Mouse (Mus musculus) macrophage (primary cell): Measurements from ENCODE around the gene Lrig3. TPM values are rescaled to one million over a fixed set of nuclear protein-coding genes. Genes with fewer than 3 reads are reported as not detected.

Experiments used
- H3K27ac ChIP-seq: fragments of 350-480 bp; formaldehyde crosslinking; 2 replicates; pipeline ENCODE4 v1.9.0; 2021
- H3K36me3 ChIP-seq: fragments of 350-480 bp; formaldehyde crosslinking; 2 replicates; pipeline ENCODE4 v1.9.0; 2021; ENCODE audit errors: inconsistent target
- H3K4me3 ChIP-seq: fragments of 350-480 bp; formaldehyde crosslinking; 2 replicates; pipeline ENCODE4 v1.9.0; 2021; ENCODE audit errors: inconsistent target
- H3K79me2 ChIP-seq: fragments of 350-480 bp; formaldehyde crosslinking; 2 replicates; pipeline ENCODE4 v1.9.0; 2021; ENCODE audit errors: inconsistent target
- WGBS: methylation state at CpG from one replicate; pipeline ENCODE4 v1.1.7; 2026; ENCODE audit warnings: inconsistent platforms; ENCODE audit not compliant: missing documents; 5-methylcytosine and 5-hydroxymethylcytosine counted together
- polyA plus RNA-seq: library from polyadenylated mRNA; stranded (reverse); fragments of 250-400 nt; gene quantifications from 3 replicates; pipeline ENCODE4 v1.2.4, GENCODE M21; 2018; ENCODE audit warnings: inconsistent platforms

Gene Lrig3
- polyA plus RNA-seq, 1 experiment from 2014 or later = 0.23 TPM

- no peak overlapping the region for H3K27ac ChIP-seq
- H3K36me3 ChIP-seq = no peaks in the 10 kb centered on the region
- 91% methylated on average over 11 of the region's 11 CpGs for WGBS
- no peaks in the 10 kb centered on the region for H3K79me2 ChIP-seq
- H3K4me3 ChIP-seq = no peak overlapping the region
Measured at GRCm38 (mm10) chr10:125944762-125945504, 21.0 kb upstream of the Lrig3 start.

- no peaks in the 10 kb centered on the region for H3K36me3 ChIP-seq
- no peaks in the 10 kb centered on the region for H3K79me2 ChIP-seq
- no peak overlapping the region for H3K4me3 ChIP-seq
- H3K27ac ChIP-seq = no peak overlapping the region
- WGBS = 72% methylated on average over 15 of the region's 15 CpGs
Measured at GRCm38 (mm10) chr10:125948842-125949474, 17.0 kb upstream of the Lrig3 start.

GRCm38 (mm10) chr10:125951633-125952032 is 14.3 kb upstream of the Lrig3 start:
- H3K27ac ChIP-seq = no peak overlapping the region
- no peak overlapping the region for H3K4me3 ChIP-seq
- 81% methylated on average over 5 of the region's 5 CpGs for WGBS
- H3K79me2 ChIP-seq = no peaks in the 10 kb centered on the region
- H3K36me3 ChIP-seq = no peaks in the 10 kb centered on the region

GRCm38 (mm10) chr10:125954343-125954742 is 11.6 kb upstream of the Lrig3 start:
- no peaks in the 10 kb centered on the region for H3K79me2 ChIP-seq
- no peak overlapping the region for H3K27ac ChIP-seq
- H3K4me3 ChIP-seq = no peak overlapping the region
- 79% methylated on average over 7 of the region's 7 CpGs for WGBS
- no peaks in the 10 kb centered on the region for H3K36me3 ChIP-seq

GRCm38 (mm10) chr10:125954747-125955530 is 11.0 kb upstream of the Lrig3 start:
- Histone ChIP-seq H3K79me2 (no peaks in the 10 kb centered on the region), H3K4me3 (no peak overlapping the region), H3K27ac (no peak overlapping the region), H3K36me3 (no peaks in the 10 kb centered on the region)
- 92% methylated on average over 12 of the region's 12 CpGs for WGBS

DNA sequence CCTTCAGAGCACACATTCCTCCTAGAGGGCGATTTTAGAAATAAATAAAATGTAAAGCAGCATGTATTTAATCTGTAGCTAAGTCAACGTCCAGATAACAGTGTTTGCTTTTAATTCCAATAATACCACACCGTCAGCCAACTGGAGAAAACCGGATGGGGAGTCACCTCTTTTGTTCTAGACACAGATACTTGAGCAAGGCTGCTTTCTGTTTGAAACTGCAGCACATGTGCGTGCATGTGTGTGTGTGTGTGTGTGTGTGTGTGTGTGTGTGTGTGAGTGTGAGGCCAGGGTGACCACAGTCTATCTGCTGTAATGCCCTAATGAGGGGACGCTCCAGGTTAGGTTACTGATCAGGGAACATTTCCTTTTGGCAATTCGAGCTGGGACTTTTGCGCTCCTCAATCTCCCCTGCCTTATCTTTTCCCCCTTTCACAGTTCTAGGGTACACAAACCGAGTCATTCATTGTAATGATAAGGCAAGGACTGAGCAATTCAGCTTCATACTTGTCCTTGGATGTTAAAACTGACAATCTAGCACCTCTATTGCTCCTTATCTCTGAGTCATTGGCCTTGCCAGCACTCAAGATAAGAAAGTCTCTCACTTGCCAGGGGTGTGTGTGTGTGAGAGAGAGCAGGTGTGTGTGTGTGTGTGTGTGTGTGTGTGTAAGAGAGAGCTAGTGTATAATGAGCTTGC is 4.4 kb upstream of the Lrig3 start:
- H3K4me3 ChIP-seq = no peak overlapping the region
- no peak overlapping the region for H3K27ac ChIP-seq
- 77% methylated on average over 9 of the region's 9 CpGs for WGBS
- no peaks in the 10 kb centered on the region for H3K79me2 ChIP-seq
- H3K36me3 ChIP-seq = no peaks in the 10 kb centered on the region

- H3K36me3 ChIP-seq = no peaks in the 10 kb centered on the region
- no peak overlapping the region for H3K27ac ChIP-seq
- no peak overlapping the region for H3K4me3 ChIP-seq
- WGBS = 85% methylated on average over 3 of the region's 3 CpGs
- H3K79me2 ChIP-seq = no peaks in the 10 kb centered on the region
Measured at GRCm38 (mm10) chr10:125964709-125965108, 1.3 kb upstream of the Lrig3 start.

DNA sequence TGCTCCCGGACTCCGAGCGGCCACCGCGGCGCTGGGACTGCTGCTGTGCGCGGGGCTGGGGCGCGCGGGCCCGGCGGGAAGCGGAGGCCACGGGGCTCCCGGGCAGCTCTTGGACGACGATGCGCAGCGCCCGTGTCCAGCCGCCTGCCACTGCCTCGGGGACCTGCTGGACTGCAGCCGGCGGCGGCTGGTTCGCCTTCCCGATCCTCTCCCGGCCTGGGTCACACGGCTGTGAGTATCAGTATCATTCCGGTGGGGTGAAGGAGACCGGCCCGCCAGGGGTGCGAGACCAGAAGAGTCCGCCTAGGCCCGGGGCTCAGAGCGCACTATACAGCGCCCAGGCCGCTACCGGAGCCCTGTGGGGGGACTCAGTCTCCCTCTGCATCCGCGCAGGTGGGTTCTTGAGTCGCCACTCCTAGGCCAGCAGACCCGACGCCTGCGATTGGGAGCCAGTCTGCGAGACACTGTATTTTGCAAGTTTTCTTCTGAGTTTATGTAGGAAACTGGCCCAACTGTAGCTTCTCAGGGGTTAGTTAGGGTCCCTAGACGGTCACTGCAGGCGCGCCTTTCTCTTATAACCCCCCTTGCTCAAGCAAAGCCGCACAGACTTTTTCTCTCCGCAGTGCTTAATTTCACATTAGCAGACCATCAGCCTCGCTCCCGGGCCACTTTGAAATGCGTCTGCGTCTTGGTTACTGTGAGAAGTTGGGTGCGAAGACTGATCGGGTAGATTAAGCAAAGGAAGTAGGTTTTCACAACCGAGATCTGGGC is 698 bp downstream of the Lrig3 start:
- no peak overlapping the region for H3K27ac ChIP-seq
- no peaks in the 10 kb centered on the region for H3K36me3 ChIP-seq
- H3K79me2 ChIP-seq = no peaks in the 10 kb centered on the region
- 3% methylated on average over 59 of the region's 59 CpGs for WGBS
- peak overlapping the region; percentile 10 for H3K4me3 ChIP-seq

DNA sequence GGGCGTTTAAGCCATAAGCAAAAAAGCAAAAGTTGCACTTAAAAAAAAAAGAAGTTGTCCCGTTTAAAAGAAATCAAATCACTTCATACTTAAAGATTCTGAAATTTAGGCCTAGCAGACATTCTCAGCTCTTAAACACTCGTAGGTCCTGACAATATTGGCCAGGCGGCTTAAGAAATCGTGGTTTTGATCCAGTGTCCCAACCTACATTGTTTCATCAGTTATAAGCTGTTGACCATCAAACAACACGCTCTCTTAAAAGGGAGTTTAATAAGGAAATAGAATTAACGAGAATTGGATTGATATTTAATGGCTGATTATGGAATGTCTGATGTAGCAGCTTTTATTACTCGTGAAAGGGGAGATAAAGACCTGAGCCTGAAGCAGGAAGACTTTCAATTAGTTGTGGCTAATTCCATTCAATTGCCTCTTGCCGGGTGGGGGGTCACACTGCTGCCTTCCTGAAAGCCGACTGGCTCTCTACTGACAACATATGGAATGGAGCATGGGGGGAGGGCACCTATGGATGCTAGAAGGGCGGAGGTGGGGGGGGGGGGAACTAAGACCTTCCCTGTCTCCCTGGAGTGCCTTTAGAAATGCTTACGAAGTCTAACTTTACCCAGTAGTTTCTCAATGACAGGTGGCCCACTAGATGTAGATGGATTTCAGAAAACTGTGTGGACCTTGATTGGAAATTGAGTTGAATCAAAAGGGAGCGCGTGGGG is 1.6 kb downstream of the Lrig3 start:
- H3K36me3 ChIP-seq = no peaks in the 10 kb centered on the region
- H3K27ac ChIP-seq = no peak overlapping the region
- H3K79me2 ChIP-seq = no peaks in the 10 kb centered on the region
- 48% methylated on average over 14 of the region's 14 CpGs for WGBS
- no peak overlapping the region for H3K4me3 ChIP-seq

GRCm38 (mm10) chr10:125968191-125969132 is 2.5 kb downstream of the Lrig3 start:
- Histone ChIP-seq H3K4me3 (no peak overlapping the region), H3K27ac (no peak overlapping the region), H3K79me2 (no peaks in the 10 kb centered on the region), H3K36me3 (no peaks in the 10 kb centered on the region)
- 66% methylated on average over 16 of the region's 16 CpGs for WGBS

GRCm38 (mm10) chr10:125969133-125969490 is 3.1 kb downstream of the Lrig3 start:
- Histone ChIP-seq H3K79me2 (no peaks in the 10 kb centered on the region), H3K4me3 (no peak overlapping the region), H3K36me3 (no peaks in the 10 kb centered on the region), H3K27ac (no peak overlapping the region)
- WGBS = 78% methylated on average over 7 of the region's 10 CpGs

GRCm38 (mm10) chr10:125970031-125970430 is 4.1 kb downstream of the Lrig3 start:
- no peak overlapping the region for H3K4me3 ChIP-seq
- no peak overlapping the region for H3K27ac ChIP-seq
- no peaks in the 10 kb centered on the region for H3K36me3 ChIP-seq
- H3K79me2 ChIP-seq = no peaks in the 10 kb centered on the region
- 84% methylated on average over 2 of the region's 2 CpGs for WGBS

- H3K36me3 ChIP-seq = no peaks in the 10 kb centered on the region
- H3K27ac ChIP-seq = no peak overlapping the region
- 91% methylated on average over 4 of the region's 4 CpGs for WGBS
- H3K4me3 ChIP-seq = no peak overlapping the region
- H3K79me2 ChIP-seq = no peaks in the 10 kb centered on the region
Measured at GRCm38 (mm10) chr10:125970500-125970899, 4.5 kb downstream of the Lrig3 start.
